Mouse (Mus musculus) kidney, adult 11 months (tissue): Measurements from ENCODE around the gene Numbl.

ENCODE experiments used
- DNase-seq: peaks from one replicate; pipeline ENCODE4 v3.0.0; 2022

The Numbl gene

DNA sequence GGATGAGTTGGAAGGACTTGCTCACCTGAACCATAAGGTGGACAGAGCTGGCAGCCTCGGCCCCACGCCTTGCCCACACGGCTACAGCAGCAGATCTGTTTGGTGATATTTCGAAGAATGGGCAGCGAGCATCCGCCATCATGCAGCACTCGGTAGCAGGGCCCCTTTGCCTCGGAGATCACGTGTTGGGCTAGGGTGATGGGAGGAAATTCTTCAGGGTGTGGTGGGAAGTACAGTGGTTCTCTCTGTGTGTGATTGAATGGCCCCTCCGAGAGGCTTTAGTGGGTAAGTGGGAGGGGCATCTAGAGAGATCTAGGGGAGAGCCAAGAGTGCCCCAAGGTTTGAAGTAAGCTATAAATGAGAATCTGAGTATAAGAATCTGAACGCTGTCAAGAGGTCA, 69.9 kb downstream of the Numbl start:
- no peak for DNase-seq

DNA sequence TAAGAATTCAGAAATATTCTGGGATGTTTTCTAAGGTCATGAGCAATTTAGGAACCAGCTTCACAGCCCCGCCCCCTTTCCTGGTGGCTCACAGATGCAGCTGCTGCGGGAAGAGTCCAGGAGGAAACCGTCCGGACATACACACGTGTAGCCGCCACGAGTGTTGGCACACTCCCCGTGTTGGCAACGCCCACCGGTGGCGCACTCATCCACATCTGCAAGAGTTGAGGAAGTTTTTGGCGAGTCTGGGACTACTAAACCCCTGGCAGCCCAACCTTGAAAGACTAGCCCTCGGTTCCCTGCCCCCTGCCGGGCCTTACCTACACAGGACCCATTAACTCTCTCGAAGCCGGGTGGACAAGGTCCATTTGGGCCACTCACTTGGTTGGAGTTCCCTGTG, 70.4 kb downstream of the Numbl start:
- DNase-seq = peak; percentile 71

DNA sequence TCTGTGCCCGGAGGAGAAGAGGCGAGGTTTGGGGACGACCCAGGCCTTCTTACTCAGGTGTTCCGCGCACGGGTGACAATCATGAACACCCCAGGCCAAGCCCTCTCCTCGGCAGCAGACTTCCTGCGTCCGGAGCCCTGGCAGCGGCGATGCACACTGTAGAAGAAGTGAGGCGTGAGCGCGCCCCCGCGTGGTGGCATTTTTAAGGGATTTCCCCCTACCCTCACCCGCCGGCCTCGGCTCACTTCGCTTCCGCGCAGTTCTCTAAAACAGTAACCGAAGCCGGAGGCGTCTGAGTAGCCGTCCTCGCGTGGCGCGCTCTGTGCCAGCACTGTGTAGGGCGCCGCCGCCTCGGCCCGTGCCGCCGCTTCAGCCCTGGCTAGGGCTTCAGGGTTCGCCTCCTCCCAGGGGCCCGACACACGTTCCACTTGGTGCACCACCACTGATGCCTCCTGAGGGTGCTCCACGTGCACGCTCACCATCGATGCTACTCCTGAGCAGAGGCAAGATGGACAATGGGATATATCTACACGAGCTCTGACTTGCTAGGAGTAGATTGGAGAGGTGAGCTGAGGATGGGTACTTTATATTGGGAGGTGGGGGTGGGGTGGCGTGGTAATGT, 71.2 kb downstream of the Numbl start:
- DNase-seq = peak; percentile 80

DNA sequence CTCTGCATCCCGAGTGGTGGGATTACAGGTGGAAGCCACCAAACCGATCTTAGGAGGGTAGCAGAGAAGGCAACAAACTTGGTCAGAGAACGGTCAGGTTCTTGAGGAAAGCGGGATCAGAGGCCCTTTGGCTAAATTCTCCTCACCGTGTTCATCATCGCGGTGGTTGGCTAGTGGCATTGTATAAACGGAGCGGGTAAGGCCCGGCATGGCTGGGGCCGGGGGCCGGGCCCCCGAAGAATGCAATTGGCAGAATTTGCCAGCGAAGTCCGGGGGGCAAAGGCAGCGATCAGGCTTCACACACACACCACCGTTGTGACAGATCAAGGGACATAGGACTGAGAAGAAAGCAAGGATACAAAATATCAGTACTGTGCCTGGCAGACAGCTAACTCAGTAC, 71.7 kb downstream of the Numbl start:
- no peak for DNase-seq

DNA sequence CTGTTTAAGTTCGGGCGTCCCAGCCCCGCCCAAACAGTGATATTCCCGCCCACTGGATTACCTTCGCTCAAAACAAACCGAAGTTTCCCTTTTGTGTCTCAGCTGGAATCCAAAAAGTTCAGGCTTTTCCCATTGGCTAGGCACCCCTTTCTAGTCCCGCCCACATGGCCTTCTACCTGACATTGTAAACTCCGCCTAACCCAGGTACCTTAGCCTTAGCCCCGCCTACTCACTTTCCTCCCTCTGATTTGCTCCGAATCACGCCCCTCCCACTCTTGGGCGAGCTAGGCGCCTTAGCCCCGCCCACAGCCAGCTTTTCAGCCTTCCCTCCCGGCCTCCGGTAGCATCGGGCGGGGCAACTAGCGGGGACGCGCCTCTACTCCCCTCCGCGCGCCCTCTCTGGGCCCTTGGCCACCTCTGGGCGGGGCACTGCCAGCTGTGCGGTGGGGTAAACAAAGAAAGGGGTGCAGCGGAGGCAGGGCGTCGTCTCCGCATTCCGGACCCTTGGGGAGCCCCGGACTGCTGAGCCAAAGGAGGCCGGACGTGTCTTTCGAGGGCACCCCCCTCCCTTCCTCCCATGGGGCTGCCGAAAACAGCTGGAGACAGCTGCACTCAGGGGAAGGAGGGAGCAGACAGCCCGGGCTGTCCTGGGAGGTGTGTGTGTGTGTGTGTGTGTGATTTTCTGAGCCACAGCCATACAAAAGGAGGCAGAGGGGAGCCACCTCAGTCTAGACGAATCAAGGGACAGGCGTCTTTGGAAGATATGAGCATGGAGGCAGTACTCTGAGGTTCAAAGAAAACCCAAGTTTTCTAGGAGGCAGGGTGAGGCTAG, 72.7 kb downstream of the Numbl start:
- DNase-seq = peak; percentile 96

- DNase-seq = peak; percentile 52
Observed at GRCm38 (mm10) chr7:27331541-27331851, 73.3 kb downstream of the Numbl start.
